Comparison of ENCODE assay signal across 20 mouse cellular contexts in genomic region chr13:45070366-45070765, GRCm38 (mm10). TPM values are rescaled to one million over a fixed set of nuclear protein-coding genes. Genes with fewer than 3 reads are reported as not detected.
DNase-seq lines count a peak whose midpoint lies in the region; ATAC-seq lines count a peak whose summit lies in the region.
"Had no signal": no experiment of that assay in that cellular context is flagged by ENCODE, and none has a peak within 500 bp of the region (broad histone marks: within the 10 kb centered on the region; RNA-seq: fewer than 3 reads in every experiment).

No protein-coding gene starts in this region.

- DNase-seq in heart, postnatal 10 days = peak; percentile 14 to 28
- peak; percentile 30 for DNase-seq in kidney, postnatal 10 days
- DNase-seq in left cerebral cortex, postnatal 4 days = peak; percentile 65
- no peak for DNase-seq in left cerebral cortex, postnatal 36 days (ENCODE audit: low spot score in 2 of 2)
- DNase-seq in gastrocnemius, postnatal 4 days (ENCODE audit: low spot score in 2 of 2) = no peak
- DNase-seq: adrenal gland, postnatal 14 days; cerebellum, adult 18-20 months; cerebellum, postnatal 36 days; gastrocnemius, postnatal 10 days had no signal

- H3K27me3 ChIP-seq in heart, embryonic 11.5 days (ENCODE audit: control insufficient read depth, insufficient read depth, low read length) = no peaks in the 10 kb centered on the region
- no peaks in the 10 kb centered on the region for H3K27me3 ChIP-seq in kidney, embryonic 15.5 days
- H3K27me3 ChIP-seq: CH12.LX; embryonic facial prominence, embryonic 13.5 days; forebrain, embryonic 12.5 days; heart, embryonic 13.5 days had no signal

- no peak overlapping the region for H3K4me3 ChIP-seq in heart, embryonic 11.5 days (ENCODE audit: low read depth, low read length)
- H3K4me3 ChIP-seq in kidney, embryonic 15.5 days (replicated peaks) = no peak overlapping the region
- H3K4me3 ChIP-seq: embryonic facial prominence, embryonic 13.5 days; forebrain, embryonic 12.5 days; heart, embryonic 13.5 days had no signal

- H3K4me1 ChIP-seq in heart, embryonic 11.5 days (ENCODE audit: control insufficient read depth, insufficient read depth, low read length) = no peaks in the 10 kb centered on the region
- no peaks in the 10 kb centered on the region for H3K4me1 ChIP-seq in kidney, embryonic 15.5 days
- H3K4me1 ChIP-seq: embryonic facial prominence, embryonic 13.5 days; forebrain, embryonic 12.5 days had no signal

- ATAC-seq in heart, embryonic 11.5 days (replicated peaks; ENCODE audit: insufficient number of reproducible peaks, low FRiP score, low TSS enrichment) = no peak
- no peak for ATAC-seq in kidney, embryonic 15.5 days (replicated peaks; ENCODE audit: low FRiP score)
- ATAC-seq: activated CD4-positive, CD25-positive, alpha-beta regulatory T cell, adult 4 months; forebrain, embryonic 16.5 days; Patski had no signal

- H3K36me3 ChIP-seq in heart, embryonic 11.5 days (ENCODE audit: control insufficient read depth, insufficient read depth, low read length) = no peaks in the 10 kb centered on the region
- no peaks in the 10 kb centered on the region for H3K36me3 ChIP-seq in kidney, embryonic 15.5 days
- H3K36me3 ChIP-seq: embryonic facial prominence, embryonic 13.5 days; forebrain, embryonic 12.5 days; heart, embryonic 13.5 days had no signal

- H3K4me2 ChIP-seq in heart, embryonic 11.5 days = no peak overlapping the region
- H3K4me2 ChIP-seq in kidney, embryonic 15.5 days = no peak overlapping the region
- H3K4me2 ChIP-seq: embryonic facial prominence, embryonic 13.5 days; forebrain, embryonic 12.5 days; heart, embryonic 13.5 days; hindbrain, embryonic 14.5 days had no signal

- H3K9me3 ChIP-seq in heart, embryonic 11.5 days (replicated peaks; ENCODE audit: control insufficient read depth, low read length) = no peaks in the 10 kb centered on the region
- no peaks in the 10 kb centered on the region for H3K9me3 ChIP-seq in kidney, embryonic 15.5 days (replicated peaks)
- H3K9me3 ChIP-seq: embryonic facial prominence, embryonic 13.5 days; forebrain, embryonic 12.5 days; heart, embryonic 13.5 days had no signal

- intact Hi-C loops in heart, postnatal 10 days (cut with DNase I) = no loop called here
- intact Hi-C loops in left cerebral cortex, postnatal 4 days (cut with DNase I) = no loop called here
- intact Hi-C loops in left cerebral cortex, postnatal 36 days (cut with DNase I) = no loop called here

- H3K27ac ChIP-seq in heart, embryonic 11.5 days (ENCODE audit: low read depth, low read length) = no peak overlapping the region
- no peak overlapping the region for H3K27ac ChIP-seq in kidney, embryonic 15.5 days
- H3K27ac ChIP-seq: embryonic facial prominence, embryonic 13.5 days; forebrain, embryonic 12.5 days; heart, embryonic 13.5 days; hindbrain, embryonic 14.5 days had no signal

- 79% methylated on average over 6 of the region's 6 CpGs for WGBS in heart, embryonic 11.5 days (ENCODE audit: insufficient replicate concordance)
- whole genome bisulfite sequencing in kidney, embryonic 15.5 days = 77% methylated on average over 6 of the region's 6 CpGs

- H3K9ac ChIP-seq in heart, embryonic 11.5 days (ENCODE audit: low read depth, low read length) = no peak overlapping the region
- H3K9ac ChIP-seq in kidney, embryonic 15.5 days = no peak overlapping the region
- H3K9ac ChIP-seq: embryonic facial prominence, embryonic 13.5 days; forebrain, embryonic 12.5 days; heart, embryonic 13.5 days; hindbrain, embryonic 14.5 days had no signal

RNA-seq across cellular contexts. Expression of gene Gm9817, which starts 8.1 kb away (rescaled TPM):
- under 1 TPM in 1 of 2 experiments, not detected in 1; 0.30 TPM for total RNA-seq in heart, postnatal 10 days (2021)
- 0.23 TPM in 1 of 2 replicates, not detected in the other for polyA plus RNA-seq in heart, embryonic 11.5 days (2014; fragmentation: Nextera tagmentation; extraction: Ambion mirVana)
- polyA plus RNA-seq in kidney, embryonic 15.5 days (2015; fragmentation: Nextera tagmentation; extraction: Ambion mirVana) = not detected in 2 replicates
- under 1 TPM; 0.18 to 0.20 TPM for total RNA-seq in left cerebral cortex, postnatal 4 days (2021)
- not detected for total RNA-seq in left cerebral cortex, postnatal 36 days (2021)
- total RNA-seq in gastrocnemius, postnatal 4 days (2021) = under 1 TPM; 0.21 to 0.37 TPM
- total RNA-seq: adrenal gland, postnatal 14 days; CH12.LX; hematopoietic stem cell, adult 5-6 weeks had no signal
- polyA plus RNA-seq: embryonic facial prominence, embryonic 13.5 days; forebrain, embryonic 12.5 days; forebrain, embryonic 16.5 days; hindbrain, embryonic 14.5 days; Patski had no signal

Comparison
In these comparisons a context has a peak if more than half of its experiments do, and no peak if none do; other contexts are left out.
1. DNase-seq: peak in heart, postnatal 10 days (2 of 2), kidney, postnatal 10 days (single experiment) and left cerebral cortex, postnatal 4 days (single experiment); none in left cerebral cortex, postnatal 36 days (0 of 2) and gastrocnemius, postnatal 4 days (0 of 2).